Mouse (Mus musculus): ENCODE results near the gene Entpd2.

Entpd2 gene

DNA sequence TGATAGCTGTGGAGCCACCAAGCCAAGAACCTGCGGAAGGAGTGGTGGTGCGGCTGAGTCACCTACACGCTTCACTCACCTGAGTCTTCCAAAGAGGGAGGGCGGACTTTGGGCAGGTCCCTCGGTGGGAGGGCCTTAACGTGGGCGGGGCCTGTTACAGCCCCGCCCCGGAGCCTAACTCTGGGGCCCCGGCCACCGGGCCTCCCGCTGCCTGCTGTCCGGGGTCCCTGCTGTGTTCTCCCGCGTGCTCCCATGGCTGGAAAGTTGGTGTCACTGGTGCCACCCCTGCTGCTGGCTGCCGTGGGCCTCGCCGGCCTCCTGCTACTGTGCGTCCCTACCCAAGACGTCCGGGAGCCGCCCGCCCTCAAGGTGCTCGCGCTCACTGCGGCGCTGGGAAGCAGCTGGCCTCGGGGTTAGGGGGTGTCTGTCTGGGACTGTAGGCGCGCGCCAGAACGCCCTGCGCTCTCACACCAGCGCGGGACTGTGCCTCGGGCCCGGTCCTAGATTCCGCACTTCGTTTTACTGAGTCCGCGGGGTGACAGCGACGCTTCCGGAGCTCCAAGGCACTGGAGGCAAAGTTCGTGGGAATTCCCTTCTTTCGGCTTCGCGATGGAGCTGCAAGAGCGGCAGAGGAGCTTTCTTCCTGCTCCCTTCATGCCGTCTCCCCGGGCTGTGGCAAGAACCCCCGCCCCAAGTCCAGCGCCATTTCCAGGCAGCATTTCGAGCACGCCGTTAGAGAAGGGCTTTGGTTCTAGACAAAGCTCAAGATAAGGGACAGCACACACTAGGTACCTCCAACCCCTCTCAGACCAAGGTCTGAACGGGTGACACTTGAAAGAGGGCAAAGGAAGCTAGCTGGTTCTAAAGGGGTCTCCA lies at the start of gene Entpd2:
Entpd2 (plus strand) TSS at position 154 of the 876 bp plus-strand sequence.
- in situ Hi-C loops (cut with MboI, MseI): no loop called here

DNA sequence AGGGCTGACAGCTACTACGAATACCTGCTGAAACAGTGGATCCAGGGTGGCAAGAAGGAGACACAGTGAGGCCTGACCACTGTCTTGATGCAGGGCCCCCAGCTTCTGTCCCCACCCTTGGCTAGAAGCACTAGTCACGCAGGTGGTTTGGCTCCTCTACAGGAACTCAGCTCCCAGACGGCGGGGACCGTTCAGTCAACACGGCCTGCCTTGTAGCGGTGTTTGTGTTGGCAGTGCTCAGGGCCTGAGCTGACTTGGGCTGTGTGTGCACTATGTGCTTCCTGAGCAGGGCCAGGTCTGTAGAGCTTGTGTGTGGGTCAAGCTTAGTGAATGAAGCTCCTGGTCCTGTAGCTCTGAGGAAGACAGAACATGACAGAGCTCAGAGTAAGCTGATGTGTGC lies 47.5 kb upstream of the Entpd2 start:
- in situ Hi-C loops (cut with MboI, MseI): no loop called here

DNA sequence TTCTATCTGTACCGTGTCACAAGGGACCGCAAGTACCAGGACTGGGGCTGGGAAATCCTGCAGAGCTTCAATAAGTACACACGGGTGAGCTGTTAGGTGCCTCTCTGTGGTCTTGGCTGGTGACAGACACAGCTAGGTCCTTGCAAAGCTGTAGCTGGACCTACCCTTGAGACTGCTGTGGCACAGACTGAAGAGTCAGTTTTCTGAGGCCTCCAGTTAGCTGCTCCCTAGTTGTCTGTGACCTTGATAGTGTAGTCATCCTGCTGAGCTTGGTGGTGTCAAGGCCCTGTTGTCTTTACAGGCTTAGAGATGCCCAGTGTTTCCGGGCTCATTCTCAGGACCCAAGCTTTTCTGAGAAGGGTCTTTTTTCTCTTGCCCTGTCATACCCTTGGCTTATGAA lies 46.2 kb upstream of the Entpd2 start:
- in situ Hi-C loops (cut with MboI, MseI): no loop called here

DNA sequence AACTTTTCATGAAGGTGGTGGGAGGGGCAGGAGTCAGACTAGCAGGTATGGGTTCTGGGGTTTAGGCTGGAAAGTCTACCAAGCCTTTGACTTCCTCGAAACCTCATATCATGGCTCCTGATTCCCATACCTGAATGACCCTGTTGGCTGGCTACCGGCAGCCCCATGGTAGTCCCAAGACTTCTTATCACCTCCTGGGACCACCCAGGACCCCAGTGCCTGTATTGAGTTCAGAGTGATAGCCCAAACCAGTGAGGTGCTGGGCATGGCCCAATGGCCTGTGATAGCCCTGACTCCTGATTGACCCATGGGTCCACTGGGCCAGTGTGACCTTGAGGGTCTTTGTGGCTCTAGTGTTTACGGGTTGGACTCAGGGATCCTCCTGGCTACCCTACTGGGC lies 45.0 kb upstream of the Entpd2 start:
- in situ Hi-C loops (cut with MboI, MseI): no loop called here

DNA sequence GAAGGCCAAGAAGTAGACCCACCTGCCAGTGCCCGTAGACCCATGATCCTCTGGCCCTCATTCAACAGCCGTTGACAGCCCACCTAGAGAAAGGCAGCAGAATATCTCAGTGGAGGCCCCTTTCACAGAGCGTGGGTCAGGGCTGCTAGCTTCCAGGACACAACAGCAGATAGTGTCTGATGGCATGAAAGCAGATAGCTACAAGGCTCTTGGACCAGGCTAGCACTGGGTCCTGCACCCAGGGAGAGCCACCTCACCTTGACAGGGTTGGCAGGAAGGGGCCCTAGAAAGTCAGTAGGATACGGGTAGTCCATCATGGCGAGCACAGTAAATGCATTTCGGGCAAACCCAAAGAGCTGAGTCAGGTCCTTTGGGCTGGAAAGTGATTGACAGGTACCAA lies 41.5 kb upstream of the Entpd2 start:
- in situ Hi-C loops (cut with MboI, MseI): no loop called here

DNA sequence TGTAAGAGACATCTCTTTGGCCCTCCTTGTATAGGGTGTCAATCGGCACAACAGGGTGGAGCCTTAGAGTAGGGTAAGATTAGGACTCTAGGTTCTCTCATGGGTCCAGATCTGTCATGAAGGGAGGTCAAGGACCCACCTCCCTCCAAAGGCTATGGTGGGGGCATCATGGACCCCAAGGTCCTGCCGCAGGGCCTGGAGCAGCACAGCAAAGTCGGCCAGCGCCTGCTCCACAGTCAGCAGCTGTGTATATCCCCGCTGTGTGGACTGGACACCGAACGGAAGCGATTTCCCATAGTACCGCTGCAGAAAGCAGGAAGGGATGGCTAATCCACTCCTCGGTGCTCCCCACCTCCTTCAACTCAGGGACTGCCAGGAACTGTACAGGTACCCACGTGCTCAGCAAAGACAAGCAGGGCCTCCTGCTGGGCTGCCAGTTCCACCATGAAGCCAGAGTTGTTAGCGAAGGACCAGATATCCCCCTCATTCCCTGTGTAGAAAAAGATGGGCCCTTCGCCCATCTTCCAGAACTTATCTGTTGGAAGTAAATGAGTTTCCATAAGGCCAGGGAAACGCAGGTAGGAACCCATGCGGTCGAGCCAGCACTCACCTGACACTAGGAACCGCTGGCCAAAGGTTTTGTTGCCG lies 40.1 kb upstream of the Entpd2 start:
- in situ Hi-C loops (cut with MboI, MseI): no loop called here

DNA sequence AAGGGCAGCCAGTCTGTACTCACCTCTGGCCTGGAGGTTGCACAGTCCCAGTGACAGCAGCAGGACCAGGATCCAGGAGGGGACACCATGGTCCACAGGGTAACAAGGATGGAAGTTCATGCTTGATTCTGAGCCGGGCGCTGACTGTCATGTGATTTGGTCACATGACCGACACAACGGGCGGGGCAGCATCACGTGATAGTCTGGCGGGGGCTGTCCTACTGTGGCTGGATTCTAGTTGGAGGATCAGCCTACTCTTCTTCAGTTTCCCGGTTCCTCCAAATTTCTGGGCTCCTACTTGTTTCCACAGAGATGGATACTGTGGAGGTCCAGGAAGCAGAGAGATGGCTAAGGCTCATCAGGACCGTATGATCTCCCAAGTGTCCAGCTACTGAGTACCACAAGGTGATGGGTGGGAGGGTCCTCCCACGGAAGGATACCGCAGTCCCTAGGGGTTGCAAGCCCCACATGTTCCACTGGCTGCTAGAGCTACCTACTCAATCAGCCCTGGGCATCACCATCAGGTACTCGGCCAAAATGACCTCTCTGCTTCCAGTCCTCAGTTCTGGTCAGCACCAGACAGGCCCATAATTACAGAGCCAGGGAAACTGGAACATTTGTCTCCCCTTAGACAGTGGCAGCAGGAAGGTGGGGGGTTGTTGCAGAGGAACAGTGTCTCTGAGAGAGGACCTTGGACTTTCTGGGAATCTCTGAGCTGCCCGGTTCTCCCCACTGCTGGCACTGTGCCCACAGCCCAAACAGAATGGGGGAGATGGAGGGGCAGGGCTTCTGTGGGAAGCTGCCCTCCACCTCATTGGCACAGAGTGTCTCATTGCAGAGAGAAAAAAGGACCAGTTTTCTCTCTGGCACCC lies 39.2 kb upstream of the Entpd2 start, which contains the start of gene Dpp7:
Dpp7 (minus strand) TSS at position 152 of the 872 bp plus-strand sequence.
- in situ Hi-C loops (cut with MboI, MseI): no loop called here

DNA sequence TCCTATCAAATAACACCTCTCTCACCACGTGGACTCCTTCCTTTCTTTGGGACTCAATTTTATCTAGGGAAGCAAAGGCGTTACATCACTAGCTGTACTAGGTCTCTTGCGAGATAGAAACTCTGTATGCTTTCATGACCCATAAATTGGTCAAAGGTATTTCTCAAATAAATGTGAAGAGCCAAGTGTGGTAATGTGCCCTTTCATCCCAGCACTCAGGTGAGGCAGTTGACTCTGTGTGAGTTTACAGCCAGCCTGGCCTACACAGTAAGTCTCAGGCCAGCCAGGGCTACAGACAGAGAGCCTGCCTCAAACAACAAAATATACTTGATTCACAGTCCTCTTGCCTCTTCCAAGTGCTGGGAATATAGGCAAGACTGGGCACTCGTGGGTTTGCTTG lies 35.8 kb upstream of the Entpd2 start:
- in situ Hi-C loops (cut with MboI, MseI): no loop called here

DNA sequence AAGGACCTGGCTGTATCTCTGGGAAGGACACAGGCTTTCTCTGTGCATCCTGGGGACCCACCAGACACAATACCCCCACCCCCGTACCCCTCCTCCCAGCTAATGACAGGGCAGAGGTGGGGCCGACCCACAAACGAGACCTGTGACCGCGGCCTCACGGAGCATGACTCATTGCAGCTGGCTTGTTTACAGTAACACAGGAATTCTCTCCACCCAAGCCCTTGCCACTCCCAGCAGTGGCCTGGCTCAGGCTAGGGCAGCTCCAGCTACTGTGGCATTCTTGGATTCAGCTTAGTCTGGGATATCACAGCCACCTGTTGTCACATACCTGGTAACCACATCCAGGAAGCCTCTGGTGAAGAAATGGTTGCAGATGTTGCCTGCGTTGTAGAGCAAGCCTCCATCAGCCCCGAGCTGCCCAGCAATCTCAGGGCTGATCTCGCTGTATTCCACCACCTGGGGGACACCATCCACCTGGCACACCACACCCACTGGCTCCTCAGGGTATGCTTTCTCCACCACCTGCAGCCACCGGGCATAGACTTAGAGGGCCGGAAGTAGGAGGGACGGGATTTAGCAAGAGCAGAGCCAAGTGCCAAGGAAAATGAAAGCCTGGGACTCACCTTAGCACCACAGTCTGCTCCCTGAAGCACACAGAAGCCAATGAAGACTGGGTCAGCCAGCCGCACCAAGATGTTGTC lies 32.0 kb upstream of the Entpd2 start:
- in situ Hi-C loops (cut with MboI, MseI): no loop called here

DNA sequence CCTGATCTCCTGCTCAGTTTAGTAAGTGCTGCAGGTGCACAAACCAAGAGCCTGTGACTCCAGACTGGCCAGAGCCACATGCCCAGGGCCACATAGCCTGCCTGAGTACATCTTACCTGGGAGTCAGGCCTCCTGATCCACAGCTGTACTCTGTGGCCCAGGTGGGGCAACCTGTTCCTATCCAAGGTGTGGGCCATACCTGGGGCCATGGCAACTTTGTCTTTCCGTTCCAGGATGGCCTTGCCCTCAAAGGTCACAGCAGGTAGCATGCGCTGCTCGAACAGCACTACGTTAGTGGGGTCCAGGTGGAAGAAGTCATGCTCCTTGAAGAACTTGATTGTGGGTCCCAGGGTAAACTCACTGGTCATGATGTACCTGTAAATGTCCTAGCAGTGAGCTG lies 31.4 kb upstream of the Entpd2 start:
- in situ Hi-C loops (cut with MboI, MseI): no loop called here

DNA sequence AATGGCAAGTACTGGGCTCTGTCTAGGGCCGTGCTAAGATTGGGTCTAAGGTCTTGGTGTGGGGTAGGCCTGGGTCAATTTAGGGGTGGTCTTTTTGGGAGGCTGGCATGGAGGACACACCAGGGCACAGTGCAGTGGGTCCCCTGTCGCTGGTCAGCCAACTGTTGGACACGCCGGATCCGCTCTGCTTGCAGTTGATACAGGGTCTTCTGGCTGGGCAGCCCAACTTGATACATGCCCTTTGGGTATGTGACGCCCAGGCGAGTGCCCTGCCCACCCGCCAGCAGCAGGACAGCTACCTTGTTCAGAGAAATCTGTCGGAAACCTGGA lies 30.9 kb upstream of the Entpd2 start:
- in situ Hi-C loops (cut with MboI, MseI): no loop called here

DNA sequence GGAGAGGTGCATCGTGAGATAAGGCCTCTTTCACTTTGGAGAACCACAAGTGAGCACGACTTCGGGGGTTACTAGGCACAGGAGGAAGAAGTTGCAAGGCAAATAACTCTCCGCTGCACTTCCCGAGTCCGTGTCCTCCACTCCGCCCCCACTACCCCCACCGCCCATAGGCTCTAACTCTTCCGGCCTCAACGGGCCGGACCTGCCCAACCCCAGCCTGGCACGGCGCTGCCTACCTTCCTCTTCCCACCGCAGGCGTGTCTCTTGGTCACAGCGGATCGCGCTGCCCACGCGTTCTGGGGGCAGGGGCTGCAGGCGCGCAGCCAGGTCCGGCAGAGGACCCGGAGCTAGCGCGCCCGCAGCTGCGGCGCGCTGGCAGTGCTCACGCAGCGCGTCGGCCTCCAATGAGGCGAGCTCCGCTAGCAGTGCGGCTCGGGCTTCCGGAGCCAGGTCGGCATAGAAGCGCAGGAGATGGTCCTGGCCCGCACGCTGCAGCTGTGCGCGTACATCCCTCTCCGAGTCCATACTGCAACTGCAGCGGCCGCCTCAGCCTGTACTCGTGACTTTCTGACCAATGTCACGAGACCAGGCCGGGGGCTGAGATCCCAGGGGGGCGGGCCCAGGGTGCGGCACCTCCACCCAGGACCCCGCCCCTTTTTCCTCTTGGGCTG lies 30.4 kb upstream of the Entpd2 start, which contains the start of gene Uap1l1:
Uap1l1 (minus strand) TSS at position 592 of the 671 bp plus-strand sequence.
- in situ Hi-C loops (cut with MboI, MseI): no loop called here

DNA sequence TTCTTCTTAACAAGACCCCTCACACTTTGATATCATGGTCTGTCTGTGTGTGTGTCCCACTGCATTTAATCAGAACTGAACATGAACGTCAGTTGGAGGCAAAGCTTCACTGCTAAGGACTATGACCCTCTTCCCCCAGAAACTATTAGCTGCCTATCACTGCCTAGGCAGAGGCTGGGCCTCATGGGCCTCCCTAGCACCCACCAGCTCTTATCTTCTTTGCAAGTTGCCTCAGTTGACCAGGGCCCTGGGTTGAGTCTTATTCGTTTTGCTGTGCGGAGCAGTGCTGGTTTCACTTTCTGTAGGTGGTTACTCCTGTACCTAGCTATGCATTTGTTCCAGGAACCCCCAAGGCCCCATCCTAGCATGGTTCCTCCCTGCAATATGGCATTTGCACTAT lies 25.7 kb upstream of the Entpd2 start:
- in situ Hi-C loops (cut with MboI, MseI): no loop called here

DNA sequence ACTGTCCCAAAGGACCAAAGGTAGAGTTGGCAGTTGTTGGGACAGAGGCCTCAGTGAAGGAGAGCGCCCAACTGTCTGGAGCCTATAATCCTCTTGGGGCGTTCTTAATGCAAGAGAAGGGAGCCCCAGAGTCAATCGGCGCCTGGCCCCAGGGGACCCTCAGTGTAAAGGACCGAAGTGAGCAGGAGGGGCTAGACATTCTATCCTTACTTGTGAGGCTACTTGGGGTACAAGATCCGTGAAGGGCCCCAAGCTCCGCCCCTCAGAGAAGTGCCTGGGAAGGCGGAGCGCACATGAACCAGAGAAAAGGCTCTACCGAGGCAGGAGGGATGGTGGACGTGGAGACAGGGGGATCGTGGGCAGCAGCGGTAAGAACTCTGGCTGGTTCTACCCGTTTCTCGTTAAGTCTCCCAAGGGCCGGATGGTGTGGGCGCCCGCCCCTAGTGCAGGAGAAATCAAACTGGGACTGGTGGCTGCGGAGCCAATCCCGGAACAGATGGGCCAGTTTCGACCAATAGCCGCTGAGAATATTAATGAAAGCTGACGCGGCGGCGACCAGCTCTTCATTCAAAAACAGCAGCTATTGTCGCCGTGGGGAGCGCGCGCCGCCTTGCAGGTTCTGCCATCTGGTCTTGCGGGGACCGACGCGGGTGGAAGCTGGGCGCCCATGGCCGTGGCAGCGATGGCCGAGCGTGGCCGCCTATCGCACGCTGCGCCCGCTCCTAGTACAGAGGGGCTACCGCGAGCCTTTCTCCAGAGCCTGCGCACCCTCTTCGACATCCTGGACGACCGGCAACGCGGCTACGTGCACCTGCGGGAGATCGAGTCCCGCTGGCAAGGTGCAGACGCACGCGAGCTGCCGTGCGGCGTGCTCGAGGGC lies 23.7 kb upstream of the Entpd2 start, which contains the start of gene Sapcd2:
Sapcd2 (plus strand) TSS at position 558 of the 880 bp plus-strand sequence.
- in situ Hi-C loops (cut with MboI, MseI): no loop called here

DNA sequence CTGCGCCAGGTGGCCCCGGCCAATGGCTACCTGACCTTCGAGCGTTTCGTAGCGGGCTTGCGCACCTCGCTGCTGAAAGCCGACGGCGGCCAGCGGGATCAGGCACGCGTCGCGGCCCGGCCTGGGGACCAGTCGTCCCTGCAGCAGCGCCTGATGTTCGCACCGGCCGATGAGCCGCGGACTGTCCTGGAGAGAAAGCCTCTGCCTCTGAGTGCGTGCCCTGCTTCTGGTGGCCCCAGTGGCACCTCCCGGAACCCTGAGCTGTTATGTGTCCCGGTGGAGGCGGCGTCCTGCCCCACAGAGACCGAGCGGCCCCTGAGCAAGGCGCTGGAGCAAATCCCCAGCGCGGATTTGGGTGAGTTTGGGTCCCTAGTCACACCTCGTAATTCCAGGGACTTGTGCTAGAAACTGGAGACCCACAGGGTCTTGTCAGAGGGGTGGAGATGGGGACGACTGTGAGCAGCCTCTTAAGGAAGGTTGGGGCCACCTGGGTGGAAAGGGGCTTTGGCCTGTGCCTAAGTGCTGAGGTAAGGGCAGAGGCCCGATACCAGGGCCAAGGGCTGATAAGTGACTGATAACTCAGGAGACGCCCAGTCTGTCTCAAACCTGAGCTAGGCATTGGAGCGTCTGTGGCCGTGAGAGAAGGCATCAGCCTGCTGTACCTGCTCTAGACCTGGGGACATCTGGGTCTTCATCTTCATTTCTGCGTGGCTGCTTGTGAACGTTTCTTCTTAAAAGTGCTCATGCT lies 22.9 kb upstream of the Entpd2 start:
- in situ Hi-C loops (cut with MboI, MseI): no loop called here

DNA sequence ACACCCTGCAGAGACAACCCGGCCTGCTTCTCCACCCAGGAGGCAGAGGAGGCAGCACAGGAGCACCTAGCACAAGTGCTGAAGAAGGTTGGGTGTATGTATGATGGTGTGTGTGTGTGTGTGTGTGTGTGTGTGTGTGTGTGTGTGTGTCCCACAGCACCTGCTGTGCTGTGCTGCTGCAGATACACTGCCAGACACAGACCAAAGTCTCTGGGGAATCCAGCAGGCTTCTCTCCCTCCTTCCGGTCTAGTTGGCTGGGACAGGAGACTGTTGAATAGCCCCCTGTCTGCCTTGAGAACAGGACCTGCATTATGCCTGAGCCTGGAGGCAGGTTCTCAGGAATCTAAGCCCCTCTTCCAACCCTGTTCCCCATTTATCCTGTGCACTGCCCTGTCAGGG lies 22.2 kb upstream of the Entpd2 start:
- in situ Hi-C loops (cut with MboI, MseI): no loop called here

DNA sequence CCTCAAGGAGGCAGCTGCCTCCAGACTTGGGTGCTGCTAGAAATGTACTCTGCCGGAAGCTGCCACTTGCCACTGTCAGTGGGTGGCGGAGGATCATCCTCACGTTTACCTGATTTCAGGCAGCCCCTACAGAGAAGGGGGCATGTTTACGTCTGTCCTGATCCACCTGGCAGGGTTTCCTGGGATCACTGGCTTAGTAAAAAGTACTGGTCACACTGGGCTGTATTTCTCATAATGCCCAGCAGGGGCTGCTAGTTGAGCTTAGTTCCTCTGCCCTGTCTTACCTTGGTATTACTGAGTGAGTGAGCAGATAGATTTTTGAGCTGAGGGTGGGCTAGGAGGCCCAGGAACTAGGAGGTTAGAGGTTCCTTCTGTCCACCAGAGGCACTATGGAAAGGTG lies 19.1 kb upstream of the Entpd2 start:
- in situ Hi-C loops (cut with MboI, MseI): no loop called here

DNA sequence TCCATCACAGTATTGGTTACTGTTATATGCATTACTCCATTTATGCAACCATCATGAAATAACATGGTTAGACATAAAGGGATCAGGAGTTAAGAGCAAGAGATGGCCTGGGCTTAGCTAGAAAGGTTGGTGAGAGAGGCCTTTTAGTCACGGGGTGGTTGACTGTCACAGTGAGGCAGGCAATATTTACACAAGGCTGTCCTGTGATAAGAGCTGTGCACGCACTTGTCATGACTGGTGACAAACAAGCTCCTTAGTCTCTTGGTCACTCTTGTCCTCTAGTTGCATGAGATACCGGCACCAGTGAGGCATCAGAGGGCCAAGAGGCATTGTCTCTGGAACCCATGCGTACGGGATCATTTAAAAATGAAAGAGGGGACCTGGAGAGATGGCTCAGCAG lies 11.2 kb upstream of the Entpd2 start:
- in situ Hi-C loops (cut with MboI, MseI): no loop called here

DNA sequence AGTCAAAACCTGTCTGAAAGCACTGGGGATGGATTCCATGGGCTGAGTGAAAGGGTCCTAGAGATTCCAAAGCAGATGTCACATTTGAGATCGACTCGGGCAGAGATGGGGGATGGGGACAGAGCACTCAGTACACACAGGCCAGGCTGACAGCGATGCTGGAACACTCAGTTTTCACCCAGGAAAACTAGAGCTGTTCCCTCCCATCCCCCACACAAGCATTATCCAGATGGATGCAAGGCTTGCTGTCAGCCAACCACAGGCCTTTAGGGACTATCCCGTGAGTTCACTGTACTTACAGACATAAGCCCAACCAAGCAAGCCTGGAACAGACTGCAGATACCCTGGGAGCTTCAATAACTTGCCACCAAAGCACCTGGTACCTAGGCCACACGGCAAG lies 4.4 kb upstream of the Entpd2 start:
- in situ Hi-C loops (cut with MboI, MseI): no loop called here

All from T-helper 1 cell (primary cell).